Mouse (Mus musculus) forebrain, embryonic 10.5 days (tissue): ENCODE measurements around the gene Gatad2a. TPM values are rescaled to one million over a fixed set of nuclear protein-coding genes. Genes with fewer than 3 reads are reported as not detected.
A peak's percentile ranks its signal among the peaks of the same experiment; 100 is the strongest.

Source experiments
- DNase-seq: peaks from one replicate; pipeline ENCODE4 v3.0.0-alpha.2; 2017; ENCODE audit warnings: low spot score; ENCODE audit errors: extremely low spot score
- H3K27ac ChIP-seq: fragments of 300-500 bp; sonication (generic); 2 replicates; pipeline ENCODE4 v1.5.1; 2016; ENCODE audit warnings: mild to moderate bottlenecking
- H3K27me3 ChIP-seq: fragments of 300-500 bp; sonication (generic); 2 replicates; pipeline ENCODE4 v1.6.1; 2016; ENCODE audit warnings: mild to moderate bottlenecking; ENCODE audit not compliant: poor library complexity, severe bottlenecking
- H3K36me3 ChIP-seq: fragments of 300-500 bp; sonication (generic); replicated peaks from 2 replicates; pipeline ENCODE4 v1.6.1; 2016; ENCODE audit warnings: mild to moderate bottlenecking, moderate library complexity
- H3K4me1 ChIP-seq: fragments of 300-500 bp; sonication (generic); 2 replicates; pipeline ENCODE4 v1.6.1; 2016
- H3K4me3 ChIP-seq: fragments of 300-500 bp; sonication (generic); 2 replicates; pipeline ENCODE4 v1.5.1; 2016; ENCODE audit warnings: mild to moderate bottlenecking, moderate library complexity
- H3K9me3 ChIP-seq: fragments of 300-500 bp; sonication (generic); 2 replicates; pipeline ENCODE4 v1.6.1; 2016; ENCODE audit warnings: mild to moderate bottlenecking, moderate library complexity
- WGBS: fragments of 180-500 bp; shearing (Covaris S2); methylation state at CpG from one replicate; pipeline ENCODE4 v1.1.7; 2016; 5-methylcytosine and 5-hydroxymethylcytosine counted together
- polyA plus RNA-seq: library from polyadenylated mRNA; unstranded; fragments of >200 nt; fragmentation: Nextera tagmentation; extraction: Ambion mirVana; gene quantifications from 2 replicates; pipeline ENCODE4 v1.2.1, GENCODE M21; 2016

Gene Gatad2a
- polyA plus RNA-seq, 1 experiment from 2014 or later: 51.7 TPM

GRCm38 (mm10) chr8:69884141-69884540, 112.0 kb downstream of the Gatad2a start:
- Histone ChIP-seq H3K27ac (no peak overlapping the region), H3K4me3 (no peak overlapping the region), H3K27me3 (peaks cover 100% of the 10 kb centered on the region), H3K9me3 (peaks cover 10% of the 10 kb centered on the region), H3K36me3 (no peaks in the 10 kb centered on the region), H3K4me1 (peaks cover 61% of the 10 kb centered on the region)
- 45% methylated on average over 13 of the region's 13 CpGs for WGBS
- no peak for DNase-seq

- Histone ChIP-seq H3K27me3 (peaks cover 100% of the 10 kb centered on the region), H3K27ac (0 out of 2 replicates have a peak overlapping the region, but pooled peaks have one; percentile 30), H3K4me1 (peaks cover 50% of the 10 kb centered on the region), H3K4me3 (peak overlapping the region; percentile 45; the same call in 1 of the 2 replicates), H3K36me3 (no peaks in the 10 kb centered on the region), H3K9me3 (peaks cover 10% of the 10 kb centered on the region)
- DNase-seq: no peak
- 12% methylated on average over 52 of the region's 52 CpGs for WGBS
These were observed 113.2 kb downstream of the Gatad2a start for GRCm38 (mm10) chr8:69882833-69883600.

GRCm38 (mm10) chr8:69882021-69882756, 114.0 kb downstream of the Gatad2a start:
- no peaks in the 10 kb centered on the region for H3K36me3 ChIP-seq
- H3K4me1 ChIP-seq: peaks cover 42% of the 10 kb centered on the region
- 7% methylated on average over 103 of the region's 103 CpGs for WGBS
- H3K27me3 ChIP-seq: peaks cover 100% of the 10 kb centered on the region
- H3K9me3 ChIP-seq: peaks cover 10% of the 10 kb centered on the region
- H3K27ac ChIP-seq: peak overlapping the region; percentile 30; the same call in 1 of the 2 replicates
- peak overlapping the region; percentile 45 for H3K4me3 ChIP-seq
- DNase-seq: no peak

- Histone ChIP-seq H3K4me1 (peaks cover 34% of the 10 kb centered on the region), H3K36me3 (no peaks in the 10 kb centered on the region), H3K27ac (peak overlapping the region; percentile 30; the same call in 1 of the 2 replicates), H3K4me3 (peak overlapping the region; percentile 45), H3K27me3 (peaks cover 100% of the 10 kb centered on the region), H3K9me3 (peaks cover 10% of the 10 kb centered on the region)
- 20% methylated on average over 79 of the region's 79 CpGs for WGBS
- no peak for DNase-seq
These were observed 114.8 kb downstream of the Gatad2a start for GRCm38 (mm10) chr8:69881261-69881865.

- Histone ChIP-seq H3K9me3 (peaks cover 10% of the 10 kb centered on the region), H3K27ac (no peak overlapping the region), H3K27me3 (peaks cover 100% of the 10 kb centered on the region), H3K36me3 (no peaks in the 10 kb centered on the region), H3K4me3 (peak overlapping the region; percentile 45), H3K4me1 (peaks cover 32% of the 10 kb centered on the region)
- DNase-seq: no peak
- 12% methylated on average over 37 of the region's 37 CpGs for WGBS
These were observed 115.3 kb downstream of the Gatad2a start for GRCm38 (mm10) chr8:69880841-69881240.

GRCm38 (mm10) chr8:69879678-69880077, 116.5 kb downstream of the Gatad2a start:
- Histone ChIP-seq H3K27me3 (peaks cover 97% of the 10 kb centered on the region), H3K9me3 (peaks cover 10% of the 10 kb centered on the region), H3K4me3 (no peak overlapping the region), H3K4me1 (peaks cover 28% of the 10 kb centered on the region), H3K36me3 (no peaks in the 10 kb centered on the region), H3K27ac (no peak overlapping the region)
- DNase-seq: no peak
- WGBS: 66% methylated on average over 8 of the region's 8 CpGs

DNA sequence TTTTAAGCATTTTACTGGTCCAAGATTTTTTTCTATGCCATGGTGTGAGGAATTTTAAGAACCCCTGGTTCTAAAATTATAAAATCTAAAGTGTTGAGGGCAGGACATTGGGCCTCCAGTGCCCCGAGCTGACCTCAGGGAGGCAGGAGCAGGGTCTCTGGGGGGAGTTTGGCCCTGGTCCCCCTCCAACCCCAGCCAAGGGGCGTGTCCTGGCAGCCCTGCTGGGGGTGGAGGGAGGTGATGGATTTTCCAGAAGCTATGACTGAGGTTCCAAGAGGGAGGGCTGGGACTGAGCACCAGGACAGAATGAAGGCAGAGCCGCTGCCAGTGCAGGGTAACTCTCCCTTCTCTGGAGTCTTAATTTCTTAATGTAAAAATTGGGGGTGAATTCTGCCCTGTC, 118.2 kb downstream of the Gatad2a start:
- Histone ChIP-seq H3K27ac (no peak overlapping the region), H3K36me3 (peaks cover 7% of the 10 kb centered on the region; the same call in 1 of the 2 replicates), H3K27me3 (peaks cover 87% of the 10 kb centered on the region), H3K4me1 (peaks cover 31% of the 10 kb centered on the region), H3K4me3 (no peak overlapping the region), H3K9me3 (peaks cover 10% of the 10 kb centered on the region)
- WGBS: 59% methylated on average over 3 of the region's 3 CpGs
- no peak for DNase-seq

GRCm38 (mm10) chr8:69877396-69877795, 118.8 kb downstream of the Gatad2a start:
- no peak overlapping the region for H3K27ac ChIP-seq
- DNase-seq: no peak
- H3K36me3 ChIP-seq: peaks cover 11% of the 10 kb centered on the region; the same call in 1 of the 2 replicates
- H3K4me1 ChIP-seq: peaks cover 26% of the 10 kb centered on the region
- peaks cover 10% of the 10 kb centered on the region for H3K9me3 ChIP-seq
- whole genome bisulfite sequencing: 84% methylated on average over 4 of the region's 4 CpGs
- H3K27me3 ChIP-seq: peaks cover 81% of the 10 kb centered on the region
- no peak overlapping the region for H3K4me3 ChIP-seq

DNA sequence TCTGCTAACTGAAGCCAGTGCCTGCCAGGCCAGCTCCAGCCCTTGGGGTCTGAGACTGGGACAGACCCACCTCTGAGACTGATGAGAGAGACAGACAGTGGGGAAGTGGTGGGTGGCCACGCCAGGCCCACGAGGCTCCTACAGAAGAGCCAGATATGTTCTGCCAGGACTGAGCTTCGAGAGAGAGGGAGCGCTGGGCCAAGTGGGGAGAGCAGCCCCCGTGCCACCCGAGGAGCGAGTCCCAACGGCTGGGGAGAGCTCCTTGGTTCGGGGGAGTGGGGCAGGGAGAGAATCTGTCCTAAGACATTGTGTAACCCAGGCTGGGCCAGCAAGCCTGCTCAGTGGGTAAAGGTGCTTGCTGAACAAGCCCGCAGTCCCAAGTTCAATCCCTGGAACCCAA, 119.2 kb downstream of the Gatad2a start:
- H3K36me3 ChIP-seq: peaks cover 12% of the 10 kb centered on the region; the same call in 1 of the 2 replicates
- peaks cover 21% of the 10 kb centered on the region for H3K4me1 ChIP-seq
- peaks cover 76% of the 10 kb centered on the region for H3K27me3 ChIP-seq
- H3K4me3 ChIP-seq: no peak overlapping the region
- 82% methylated on average over 10 of the region's 10 CpGs for WGBS
- peaks cover 10% of the 10 kb centered on the region for H3K9me3 ChIP-seq
- no peak for DNase-seq
- H3K27ac ChIP-seq: no peak overlapping the region

DNA sequence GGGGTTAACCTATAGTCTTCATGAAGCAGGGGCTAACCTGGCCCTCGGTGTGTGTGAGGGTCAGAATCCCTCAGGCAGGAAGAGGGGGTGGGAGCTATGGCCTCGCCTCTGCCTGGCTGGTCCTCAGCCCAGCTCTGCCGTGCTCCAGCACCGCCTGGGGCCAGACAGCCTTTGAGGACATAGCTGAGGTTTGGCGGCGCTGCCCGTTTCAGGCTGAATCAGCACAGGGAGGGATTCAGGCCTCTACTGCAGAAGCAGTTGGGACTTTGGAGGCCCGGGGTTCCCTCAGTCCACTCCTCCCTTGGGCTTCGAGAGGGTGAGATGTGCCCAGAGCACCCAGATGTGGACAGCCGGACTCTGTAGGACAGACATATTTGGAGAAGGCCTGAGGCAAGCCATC, 120.1 kb downstream of the Gatad2a start:
- Histone ChIP-seq H3K4me1 (peaks cover 13% of the 10 kb centered on the region), H3K27ac (no peak overlapping the region), H3K4me3 (no peak overlapping the region), H3K9me3 (peaks cover 2% of the 10 kb centered on the region), H3K36me3 (peaks cover 20% of the 10 kb centered on the region), H3K27me3 (peaks cover 68% of the 10 kb centered on the region)
- DNase-seq: no peak
- WGBS: 42% methylated on average over 10 of the region's 10 CpGs

DNA sequence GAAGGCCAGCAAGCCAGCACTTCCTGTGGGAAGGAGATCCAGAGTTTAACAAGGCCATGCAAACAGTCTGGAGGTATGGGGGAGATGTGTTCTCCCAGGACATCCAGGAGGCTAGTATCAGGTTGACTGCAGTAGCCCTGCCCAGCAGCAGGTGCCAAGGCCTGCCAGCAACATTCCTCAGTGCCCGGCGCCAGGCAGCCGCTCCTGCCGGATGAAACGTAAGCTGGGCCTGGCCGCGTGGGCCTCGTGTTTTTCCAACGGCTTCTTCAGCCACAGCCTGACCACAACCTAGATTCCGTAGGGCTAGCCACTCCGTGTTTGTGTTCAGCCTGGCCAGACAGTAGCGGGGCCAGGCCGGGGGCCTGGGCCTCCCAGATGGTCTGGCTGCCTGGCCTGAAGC, 121.5 kb downstream of the Gatad2a start:
- no peak overlapping the region for H3K27ac ChIP-seq
- DNase-seq: no peak
- peaks cover 53% of the 10 kb centered on the region for H3K27me3 ChIP-seq
- H3K36me3 ChIP-seq: peaks cover 32% of the 10 kb centered on the region
- WGBS: 88% methylated on average over 13 of the region's 13 CpGs
- H3K4me3 ChIP-seq: no peak overlapping the region
- H3K4me1 ChIP-seq: peaks cover 9% of the 10 kb centered on the region; the same call in 1 of the 2 replicates
- no peaks in the 10 kb centered on the region for H3K9me3 ChIP-seq

DNA sequence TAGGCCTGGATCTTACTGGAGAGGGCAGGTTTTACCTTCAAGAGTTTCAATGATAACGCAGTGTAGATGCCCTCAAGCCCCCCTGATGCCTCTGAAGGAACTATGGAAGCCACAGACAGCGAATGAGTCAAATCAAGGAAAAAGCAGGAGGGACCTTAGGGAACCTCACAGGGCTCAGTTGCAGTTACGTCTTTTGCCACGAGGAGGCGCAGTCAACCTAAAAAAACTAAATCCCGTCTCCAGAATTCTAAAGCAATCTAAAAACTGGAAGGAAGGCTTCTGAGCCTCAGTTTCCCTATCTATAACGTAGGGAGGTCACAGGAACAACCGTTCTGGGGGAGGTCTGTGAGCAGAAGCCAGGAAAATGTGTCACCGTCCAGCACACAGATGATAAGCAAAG, 122.0 kb downstream of the Gatad2a start:
- Histone ChIP-seq H3K36me3 (peaks cover 32% of the 10 kb centered on the region), H3K4me3 (no peak overlapping the region), H3K4me1 (peaks cover 9% of the 10 kb centered on the region; the same call in 1 of the 2 replicates), H3K9me3 (no peaks in the 10 kb centered on the region), H3K27me3 (peaks cover 48% of the 10 kb centered on the region), H3K27ac (no peak overlapping the region)
- 17% methylated on average over 9 of the region's 9 CpGs for WGBS
- peak; percentile 66 for DNase-seq
